Mouse (Mus musculus) megakaryocyte-erythroid progenitor cell, adult 5 weeks (primary cell): Measurements from ENCODE around the gene Polg. TPM values are rescaled to one million over a fixed set of nuclear protein-coding genes. Genes with fewer than 3 reads are reported as not detected.

ENCODE experiments used
- polyA plus RNA-seq: library from polyadenylated mRNA; stranded (reverse); fragments of >175 nt; gene quantifications from 2 replicates; pipeline ENCODE4 v1.2.3, GENCODE M21; 2012

The Polg gene
- 33.9 and 35.0 TPM in 2 replicates for polyA plus RNA-seq

DNA sequence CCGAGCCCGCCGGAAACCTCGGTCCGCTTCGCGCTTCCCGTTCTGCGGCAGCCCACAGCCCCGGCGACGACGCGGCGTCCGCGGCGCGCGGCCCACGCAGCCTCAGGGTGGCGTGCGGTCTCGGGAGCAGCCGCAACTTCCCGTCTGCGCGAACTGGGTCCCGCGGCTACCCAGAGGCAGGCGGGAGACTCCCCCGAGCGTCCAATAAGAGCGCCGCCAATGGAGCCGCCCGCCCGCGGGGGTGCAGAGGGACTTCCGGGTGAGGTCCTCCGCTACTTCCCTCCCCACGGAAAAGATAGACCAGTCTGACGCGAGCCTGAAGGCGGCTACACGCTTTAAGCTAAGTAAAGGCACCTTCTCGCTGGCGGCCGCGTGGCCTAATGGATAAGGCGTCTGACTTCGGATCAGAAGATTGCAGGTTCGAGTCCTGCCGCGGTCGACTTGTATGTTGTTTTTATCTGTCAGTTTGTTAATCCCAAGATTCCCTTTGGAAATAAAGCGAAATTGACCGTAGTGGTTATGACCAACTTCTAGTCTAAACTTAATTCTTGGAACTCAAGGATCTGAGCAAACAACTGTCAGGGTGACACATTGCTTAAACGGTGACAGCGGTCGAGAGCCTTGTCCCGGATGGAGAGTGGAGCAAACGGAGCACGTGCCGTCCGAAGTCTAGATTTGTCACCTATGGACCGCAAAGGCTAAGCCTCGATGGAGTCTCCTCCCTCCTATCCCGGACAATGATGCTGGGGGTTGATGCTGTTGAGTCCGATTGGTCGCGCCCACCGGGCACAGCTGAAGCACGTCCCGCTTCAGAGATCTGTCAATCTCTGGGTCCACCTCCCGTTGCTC is at the start of gene Polg:
Gene Polg, minus strand, starts transcription at position 310 of the 849 bp plus-strand sequence.

Other genes starting within 250 kb of the Polg start
- gene Abhd2, start 193.2 kb downstream of the Polg start, polyA plus RNA-seq = 12.0 and 13.8 TPM in 2 replicates
- not detected in 2 replicates for gene Rlbp1, start 79.3 kb downstream of the Polg start, polyA plus RNA-seq
- gene Fanci, start 74.4 kb downstream of the Polg start, polyA plus RNA-seq = 0.76 and 1.0 TPM in 2 replicates
- gene Rhcg, start 151.3 kb upstream of the Polg start, polyA plus RNA-seq = 1.5 and 2.1 TPM in 2 replicates
- gene Ticrr, start 193.8 kb upstream of the Polg start, polyA plus RNA-seq = 8.0 and 9.9 TPM in 2 replicates
- gene Kif7, start 249.4 kb upstream of the Polg start, polyA plus RNA-seq = 2.7 and 5.9 TPM in 2 replicates